Mouse (Mus musculus) heart, adult 2 months (tissue): ENCODE data around the gene Rrm1.
A peak's percentile ranks its signal among the peaks of the same experiment; 100 is the strongest.

Experiments
- EP300 ChIP-seq: fragments of 200-500 bp; IDR thresholded peaks from 2 replicates; pipeline ENCODE4 v1.6.1; 2011; ENCODE audit warnings: low read depth, low read length, control low read depth; ENCODE audit not compliant: insufficient read depth
- POLR2A ChIP-seq: fragments of 200-500 bp; IDR thresholded peaks from 2 replicates; pipeline ENCODE4 v1.6.1; 2011; ENCODE audit warnings: mild to moderate bottlenecking, low read depth, low read length, control low read depth; ENCODE audit not compliant: insufficient read depth

GRCm38 (mm10) chr7:102417398-102417797, 24.1 kb upstream of the Rrm1 start:
- TF ChIP-seq EP300 (peak; percentile 74), POLR2A (no peak)
